Mouse (Mus musculus): Measurements from ENCODE around the gene Flrt3.

DNA sequence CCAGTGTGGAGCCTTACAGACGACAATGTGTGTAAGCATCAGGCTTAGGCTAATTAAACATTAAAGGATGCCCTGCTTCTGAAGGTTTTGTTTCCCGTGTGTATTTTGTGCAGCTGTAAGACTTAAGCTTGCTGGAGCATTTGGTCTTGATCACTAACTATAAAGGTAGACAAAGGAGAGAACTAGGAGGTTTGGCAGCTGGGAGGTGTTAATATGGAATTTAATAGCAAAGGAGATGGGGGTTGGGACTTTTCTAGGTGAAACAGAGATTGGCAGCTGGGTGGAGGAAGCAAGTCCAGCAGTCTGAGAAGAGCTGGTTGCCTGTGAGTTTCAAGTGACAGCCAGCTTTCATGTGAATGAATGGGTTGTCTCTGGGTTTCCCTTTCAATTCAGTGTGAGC, 34.0 kb upstream of the Flrt3 start:
- TF ChIP-seq EP300 (IDR thresholded peaks at IDR 0.05; ENCODE audit: low read depth) (no peak), CTCF (IDR thresholded peaks at IDR 0.05; ENCODE audit: low read depth) (no peak)

All from liver, postnatal 0 days (tissue).